Mouse (Mus musculus) spleen, postnatal 10 days (tissue): ENCODE measurements around the gene Hmgb1.
"Not testable (repeated sequence)": the region's sequence is repeated elsewhere in the genome, so short reads cannot be mapped to it uniquely, and the experiment has no call there.

ENCODE experiments used
- DNase-seq, 2 experiments: peaks; one replicate each; pipeline ENCODE4 v3.0.0; 2021 to 2022; ENCODE audit warnings: low spot score in 2 of 2

Gene Hmgb1

DNA sequence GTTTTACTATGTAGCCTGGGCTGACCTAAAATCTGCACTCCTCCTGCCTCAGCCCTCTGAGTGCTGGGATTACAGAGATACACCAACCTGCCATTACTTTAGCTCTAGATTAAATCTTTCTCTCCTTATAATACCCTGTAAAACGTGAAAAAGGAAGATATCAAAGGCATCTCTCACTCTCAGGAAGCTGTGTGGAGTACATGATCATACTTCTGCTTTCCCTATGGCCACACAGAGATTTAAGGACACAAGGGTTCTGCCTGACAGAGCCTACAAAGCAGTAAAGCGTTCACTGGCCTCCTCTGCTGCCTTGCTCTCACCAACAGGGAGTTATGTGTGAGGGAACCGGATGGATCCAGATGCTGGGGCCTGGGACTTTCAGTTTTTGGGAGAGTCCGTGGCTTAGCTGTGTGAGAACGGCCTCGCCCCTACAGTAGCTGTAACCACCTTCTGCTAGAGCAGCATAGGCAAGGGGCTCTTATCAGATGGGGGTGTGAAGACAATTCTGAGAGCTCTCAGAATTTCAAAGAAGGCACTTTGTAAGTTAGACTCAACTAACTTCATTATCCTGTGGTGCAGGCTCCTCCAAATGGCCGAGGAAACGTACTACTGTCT, 36.8 kb downstream of the Hmgb1 start:
- DNase-seq, result no peak

DNA sequence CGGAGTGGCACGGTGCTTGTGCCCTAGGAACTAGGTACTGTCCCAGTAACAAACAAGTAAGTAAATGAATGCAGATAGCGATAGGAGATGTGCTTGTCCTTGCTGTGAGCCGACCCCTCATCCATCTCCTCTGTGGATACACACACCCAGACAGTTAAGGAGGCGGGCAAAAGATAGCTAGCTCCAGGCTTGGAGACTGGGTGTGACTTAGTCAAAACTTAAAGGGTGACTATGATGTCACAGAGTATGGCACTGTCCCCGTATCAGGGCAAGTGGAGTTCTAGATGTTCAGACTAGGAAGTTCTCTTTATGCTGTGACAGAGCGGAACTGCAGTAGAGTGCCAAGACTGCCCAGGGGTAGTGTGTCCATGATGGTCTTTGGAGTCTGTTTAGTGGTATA, 37.6 kb downstream of the Hmgb1 start:
- no peak for DNase-seq

DNA sequence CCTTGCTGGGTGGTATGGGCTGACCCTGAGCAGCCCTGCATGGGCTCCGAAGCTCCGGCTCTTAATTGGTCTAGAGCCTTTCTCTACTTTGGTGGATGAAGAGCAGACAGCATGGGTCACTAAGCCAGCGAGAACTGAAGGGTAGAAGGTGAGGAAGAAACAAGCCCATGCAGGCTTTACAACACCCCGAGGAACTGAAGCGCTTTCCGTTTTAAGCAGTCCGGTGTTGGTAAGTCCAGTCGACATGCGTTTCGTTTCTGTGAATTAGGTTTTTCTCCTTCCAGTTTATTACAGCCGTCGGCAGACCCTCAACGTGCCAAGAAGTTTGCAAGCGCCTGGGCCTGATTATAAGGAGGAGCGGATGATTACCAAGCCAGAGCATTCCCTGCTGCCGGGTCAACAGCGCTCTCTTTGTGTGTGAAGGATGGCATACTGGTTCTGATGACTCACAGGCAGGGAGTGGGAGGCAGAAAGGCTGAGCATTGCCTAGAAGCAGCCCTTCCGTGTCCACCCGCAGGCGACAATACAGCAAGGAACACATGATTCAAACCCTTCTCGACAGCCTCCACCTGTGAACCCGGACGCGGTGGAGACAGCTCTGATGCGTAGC, 40.4 kb downstream of the Hmgb1 start:
- no peak for DNase-seq

DNA sequence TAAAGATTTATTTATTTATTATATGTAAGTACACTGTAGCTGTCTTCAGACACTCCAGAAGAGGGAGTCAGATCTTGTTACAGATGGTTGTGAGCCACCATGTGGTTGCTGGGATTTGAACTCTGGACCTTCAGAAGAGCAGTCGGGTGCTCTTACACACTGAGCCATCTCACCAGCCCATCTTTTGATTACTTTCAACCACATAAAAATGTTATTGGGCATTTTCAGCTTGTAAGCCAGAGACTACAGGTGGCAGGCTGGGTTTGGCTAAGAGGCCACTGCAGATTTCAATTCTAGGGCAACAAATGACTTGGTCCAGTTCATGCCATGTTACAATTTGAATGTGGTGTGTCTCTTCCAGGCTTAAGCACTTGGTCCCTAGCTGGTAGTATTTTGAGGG, 43.1 kb downstream of the Hmgb1 start:
- DNase-seq, result not testable (repeated sequence)

DNA sequence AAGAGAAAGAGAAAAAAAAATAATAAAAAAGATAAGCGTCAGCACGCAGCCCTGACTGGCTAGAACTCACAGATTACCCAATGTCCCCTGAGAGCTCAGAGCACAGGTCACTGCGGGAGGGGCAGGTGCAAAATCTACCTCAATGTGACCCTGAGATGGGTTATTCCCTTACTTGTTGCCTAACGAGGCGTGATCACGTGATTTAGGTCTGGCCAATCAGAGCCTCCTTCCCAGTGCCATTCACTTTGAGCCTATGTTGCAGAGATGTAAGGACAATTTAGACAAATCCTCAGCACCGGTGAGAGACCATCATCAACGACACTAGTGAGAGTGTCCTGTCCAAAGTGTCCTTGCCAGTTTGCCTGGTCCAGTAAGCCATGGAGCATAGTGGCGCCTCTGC, 44.0 kb downstream of the Hmgb1 start:
- DNase-seq, result no peak

DNA sequence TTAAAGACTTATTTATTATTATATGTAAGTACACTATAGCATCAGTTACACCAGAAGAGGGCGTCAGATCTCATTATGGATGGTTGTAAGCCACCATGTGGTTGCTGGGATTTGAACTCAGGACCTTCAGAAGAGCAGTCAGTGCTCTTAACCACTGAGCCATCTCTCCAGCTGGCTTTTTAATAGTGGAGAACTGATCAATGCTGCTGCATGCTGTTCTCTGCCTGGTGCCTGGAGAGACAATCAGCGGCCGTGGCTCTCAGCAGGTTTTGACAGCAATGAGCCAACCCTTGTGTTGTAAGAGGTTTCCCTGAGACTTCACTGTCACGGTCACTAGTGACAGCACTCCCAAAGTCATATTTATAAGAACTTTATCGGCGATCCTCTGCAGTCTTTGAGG, 46.2 kb downstream of the Hmgb1 start:
- not testable (repeated sequence) for DNase-seq

DNA sequence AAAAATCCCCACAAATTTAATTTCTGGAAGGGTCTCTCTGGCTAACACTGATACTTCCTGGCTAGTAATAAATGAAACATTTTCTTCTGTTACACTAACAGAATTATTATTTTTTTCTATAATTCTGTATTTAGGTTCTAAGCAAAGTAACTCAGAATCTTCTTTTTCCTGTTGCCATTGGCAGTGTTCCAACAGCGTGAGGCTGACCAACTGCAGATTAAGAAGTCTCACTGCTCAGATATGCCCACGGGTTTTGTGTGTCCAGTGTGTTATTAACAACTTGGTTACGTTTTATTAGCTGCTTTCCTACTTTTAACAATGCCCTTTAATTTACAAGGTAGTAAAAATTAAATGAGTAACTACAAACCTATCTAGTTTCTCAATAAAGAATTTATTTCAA, 46.8 kb downstream of the Hmgb1 start:
- peak in 1 of 2 experiments; percentile 37 for DNase-seq

DNA sequence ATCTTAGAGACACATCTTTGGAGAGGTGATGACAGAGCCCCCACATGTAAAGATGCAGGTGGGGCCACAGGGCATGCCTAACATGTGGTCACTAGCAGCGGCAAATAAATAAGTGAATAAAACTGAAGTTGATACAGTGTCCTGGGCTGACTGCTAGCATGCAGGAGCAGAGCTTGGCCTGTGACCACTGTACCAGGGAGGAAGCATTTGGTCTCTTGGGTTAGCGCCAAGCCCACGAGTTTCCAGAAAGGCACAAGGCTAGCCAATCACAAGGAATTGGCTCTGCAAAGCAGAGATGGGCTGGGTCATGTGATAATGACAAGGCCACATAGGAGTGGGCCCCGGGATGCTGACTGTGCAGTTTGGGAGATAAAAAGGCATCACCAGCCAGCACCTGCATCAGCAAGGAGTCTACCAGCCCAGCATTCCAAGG, 47.3 kb downstream of the Hmgb1 start:
- DNase-seq, result peak; percentile 54 to 81

DNA sequence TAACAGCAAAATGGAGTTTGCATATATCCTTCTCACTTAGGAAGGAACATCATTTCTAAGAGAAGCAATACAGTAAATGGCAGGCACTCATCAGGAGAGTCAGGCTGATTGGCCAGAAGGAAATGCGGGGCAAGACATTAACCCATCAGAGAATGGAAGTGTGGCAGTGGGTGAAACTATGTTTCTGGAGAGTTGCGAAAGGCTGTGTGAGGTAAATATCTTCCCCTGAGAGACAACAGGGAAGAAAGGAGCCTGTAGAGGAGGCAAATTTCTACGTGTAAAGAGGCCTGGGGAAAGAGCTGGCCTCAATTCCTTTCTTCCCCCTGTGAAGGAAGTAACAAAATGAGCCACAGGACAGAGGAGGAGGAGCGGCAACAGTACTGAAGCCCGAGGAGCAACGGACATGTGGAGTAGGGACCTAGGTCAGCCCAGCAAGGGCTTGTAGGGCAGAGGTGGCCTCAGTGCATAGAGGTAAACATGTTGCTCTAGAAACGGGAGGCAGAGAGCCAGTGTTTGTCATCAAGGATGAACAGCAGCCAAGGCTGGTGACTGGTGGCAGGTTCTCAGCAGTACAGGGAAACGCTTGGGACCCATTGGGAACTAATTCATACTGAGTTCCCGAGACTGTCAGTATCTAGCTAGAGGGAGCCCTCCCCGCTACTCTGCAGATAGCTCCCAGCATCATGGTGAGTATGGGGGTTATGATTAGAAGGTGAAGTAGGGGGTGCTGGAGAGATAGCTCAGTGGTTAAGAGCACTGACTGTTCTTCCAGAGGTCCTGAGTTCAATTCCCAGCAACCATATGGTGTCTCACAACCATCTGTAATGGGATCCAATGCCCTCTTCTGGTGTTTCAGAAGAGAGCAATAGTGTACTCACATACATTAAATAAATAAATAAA, 48.6 kb downstream of the Hmgb1 start:
- no peak for DNase-seq

DNA sequence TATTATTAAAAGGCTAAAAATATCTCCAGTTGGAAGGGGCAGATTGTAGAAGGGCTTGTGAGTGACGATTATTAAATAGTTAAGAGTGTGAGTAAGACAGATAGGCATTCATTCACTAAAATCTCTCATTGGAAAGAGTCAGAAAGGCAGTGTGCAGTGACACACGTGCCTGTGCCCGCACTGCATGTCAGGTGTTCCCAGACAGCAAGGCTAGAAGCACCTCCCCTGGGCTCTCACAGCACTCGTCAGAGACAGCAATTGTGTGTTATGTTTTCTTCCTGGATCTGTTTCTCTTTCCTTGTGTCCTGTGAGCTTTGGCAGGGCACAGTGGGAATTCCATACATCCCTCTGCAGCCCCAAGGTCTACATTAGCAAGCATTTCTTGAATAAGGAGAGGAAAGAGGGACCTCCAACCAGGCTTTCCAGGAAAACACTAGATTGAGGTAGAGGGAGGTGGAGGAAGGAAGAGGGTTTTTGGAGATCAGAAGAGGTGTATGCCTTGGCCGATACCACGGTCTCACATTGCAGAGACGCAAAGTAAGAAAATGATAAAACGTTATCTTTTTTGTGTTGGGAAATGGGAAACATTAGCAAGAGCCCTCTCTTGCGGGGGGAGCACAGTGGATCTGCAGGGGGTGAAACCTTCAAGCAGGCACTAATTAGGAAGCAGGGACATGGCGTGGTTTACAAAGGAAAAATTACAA, 49.4 kb downstream of the Hmgb1 start:
- peak in 1 of 2 experiments; percentile 24 for DNase-seq

DNA sequence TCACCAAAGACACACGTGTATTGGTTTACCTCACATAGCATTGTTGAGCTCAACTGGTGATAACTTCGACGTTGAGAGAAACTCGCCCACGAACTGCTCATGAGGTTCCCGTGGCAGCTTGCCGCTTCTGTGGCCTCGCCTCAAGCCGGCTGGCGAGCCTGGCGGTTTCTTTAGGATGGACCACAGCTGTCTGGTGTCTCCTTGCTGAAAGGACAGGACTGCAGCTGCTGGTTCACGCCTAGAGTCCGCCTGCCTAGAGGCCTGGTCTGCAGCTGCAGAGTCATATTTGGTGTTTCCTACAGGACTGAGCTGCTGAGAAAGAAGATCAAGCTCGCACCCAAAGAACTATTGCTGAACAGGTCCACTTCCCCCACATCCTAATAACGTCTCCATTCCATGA, 55.8 kb downstream of the Hmgb1 start:
- no peak for DNase-seq

DNA sequence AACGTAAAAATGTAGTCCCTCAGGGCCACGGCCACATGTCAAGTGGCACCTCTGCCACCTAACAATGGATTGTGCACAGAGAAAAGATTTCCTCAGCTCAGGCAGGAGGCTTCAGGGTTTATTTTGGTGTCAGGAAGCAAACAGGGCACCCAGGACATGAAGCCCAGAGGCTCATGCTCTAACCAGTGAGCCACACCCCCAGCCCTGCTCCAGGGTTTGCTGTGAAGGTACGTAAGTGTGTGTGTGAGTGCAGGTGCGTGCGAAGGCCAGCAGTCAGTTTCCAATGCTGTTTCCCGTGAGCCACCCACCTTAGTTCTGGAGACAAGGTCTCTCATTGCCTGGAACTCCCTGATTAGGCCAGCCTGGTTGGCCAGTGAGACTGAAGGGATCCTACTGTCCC, 60.5 kb downstream of the Hmgb1 start:
- DNase-seq, result no peak

DNA sequence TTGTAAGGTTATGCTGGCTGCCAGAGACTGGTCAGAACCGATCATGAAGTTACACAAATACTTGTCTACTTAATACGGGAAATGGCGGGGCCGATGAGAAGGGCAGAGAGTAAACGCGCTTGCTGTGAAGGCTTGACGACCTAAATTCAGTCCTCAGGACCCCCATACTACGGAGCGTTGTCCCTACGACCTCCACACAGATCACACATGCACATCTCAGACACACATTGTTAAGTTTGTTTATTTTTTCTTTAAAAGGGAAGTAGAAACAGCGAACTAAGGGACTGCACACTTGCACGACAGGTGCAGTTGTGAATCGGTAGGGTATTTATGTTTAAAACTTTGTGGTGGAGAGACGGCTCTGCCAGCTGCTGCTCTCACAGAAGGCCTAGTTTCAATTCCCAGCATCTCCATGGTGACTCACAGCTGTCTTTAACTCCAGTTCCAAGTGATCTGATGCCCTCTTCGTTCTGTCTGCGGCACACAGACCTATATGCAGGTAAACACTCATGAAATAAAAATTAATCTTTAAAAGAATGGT, 64.9 kb downstream of the Hmgb1 start:
- DNase-seq, result no peak

DNA sequence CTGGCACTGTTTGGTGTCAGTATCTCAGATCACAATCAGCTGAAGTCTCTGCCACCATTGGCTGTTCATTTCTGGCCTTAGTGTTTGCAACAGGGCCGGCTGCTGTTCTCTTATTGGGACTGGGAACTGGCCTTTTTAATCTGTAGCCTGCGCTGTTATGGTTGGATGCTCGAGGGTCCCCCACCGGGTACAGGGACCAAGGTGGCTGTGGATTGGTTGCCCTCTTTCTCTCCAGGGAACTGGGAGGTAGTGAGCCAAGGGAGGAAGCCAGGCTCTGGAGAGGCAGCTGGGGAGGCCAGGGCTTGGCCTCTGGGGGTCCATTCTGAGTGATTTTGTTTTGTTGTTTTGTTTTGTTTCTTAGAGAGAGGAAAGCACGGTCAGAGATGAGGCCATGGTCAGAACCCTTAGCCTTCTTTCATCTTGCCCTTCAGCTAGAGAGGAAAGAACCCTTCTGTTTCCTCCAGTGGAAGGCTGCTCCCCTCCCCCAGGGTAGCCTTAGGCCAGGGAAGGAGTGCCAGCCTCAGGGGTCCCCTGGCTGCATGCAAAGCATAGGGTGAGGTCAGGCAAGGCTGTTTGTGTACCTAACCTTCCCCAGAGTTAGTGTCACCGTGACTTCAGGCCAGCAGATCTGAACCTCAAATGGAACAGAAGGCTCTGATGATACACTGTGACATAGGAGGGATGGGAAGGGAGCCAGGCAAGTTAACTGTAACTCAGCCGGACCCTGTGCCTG, 66.3 kb downstream of the Hmgb1 start:
- peak in 1 of 2 experiments; percentile 23 for DNase-seq

DNA sequence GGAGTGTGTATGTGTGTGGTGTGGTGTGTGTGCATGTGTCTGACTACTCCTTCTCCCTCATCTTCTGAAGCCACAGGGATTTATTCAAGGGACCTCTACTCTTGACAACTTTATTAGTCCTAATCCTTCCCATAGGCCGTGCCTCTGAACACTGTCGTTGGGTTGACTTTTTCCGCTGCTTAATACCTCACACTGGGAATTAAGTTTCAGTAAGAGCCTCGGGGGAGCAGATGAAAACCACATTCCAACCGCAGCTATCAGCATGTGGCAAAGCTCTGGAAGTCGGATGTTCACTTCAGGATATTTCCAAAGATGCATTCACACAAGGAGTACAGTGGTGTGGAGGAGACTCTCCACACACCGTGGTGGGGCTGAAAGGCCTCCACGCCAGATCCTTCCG, 69.7 kb downstream of the Hmgb1 start:
- no peak for DNase-seq

DNA sequence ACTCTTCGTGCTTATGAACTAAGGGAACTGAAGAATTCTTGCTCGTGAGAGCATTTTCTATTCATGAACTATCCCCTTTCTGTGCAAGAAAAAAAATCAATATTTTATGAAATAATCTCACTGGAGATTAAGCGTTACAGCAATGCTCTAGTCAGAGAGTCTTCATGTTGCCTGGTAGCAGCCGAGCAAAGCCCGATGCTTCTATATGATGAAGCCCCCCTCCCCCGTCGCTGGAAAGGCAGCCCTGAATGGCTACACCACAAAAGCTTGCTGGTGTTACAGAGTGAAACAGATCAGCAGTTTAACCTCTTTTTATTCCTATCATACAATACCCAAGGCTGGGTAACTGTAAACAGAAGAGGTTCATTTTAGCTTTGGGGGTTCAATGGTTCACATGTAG, 70.3 kb downstream of the Hmgb1 start:
- DNase-seq, result no peak

DNA sequence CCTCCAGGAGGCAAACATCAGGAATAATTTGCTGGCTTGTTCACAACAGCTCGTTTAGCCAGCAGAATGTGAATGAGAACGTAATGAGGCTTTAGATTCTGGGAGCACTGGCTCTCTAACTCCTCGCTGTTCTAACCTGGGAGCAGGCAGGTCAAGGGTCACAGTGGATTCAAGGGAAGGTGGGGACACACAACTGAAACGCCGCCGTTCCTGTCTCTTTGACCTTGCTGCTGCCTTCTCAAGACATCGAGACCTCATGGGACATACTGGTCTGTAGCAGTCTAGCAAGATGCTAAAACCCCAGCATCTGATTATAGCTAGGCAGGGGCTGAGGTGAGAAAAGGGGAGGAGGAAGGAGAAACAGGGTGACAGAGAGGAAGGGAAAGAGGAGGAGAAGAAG, 70.8 kb downstream of the Hmgb1 start:
- no peak for DNase-seq

DNA sequence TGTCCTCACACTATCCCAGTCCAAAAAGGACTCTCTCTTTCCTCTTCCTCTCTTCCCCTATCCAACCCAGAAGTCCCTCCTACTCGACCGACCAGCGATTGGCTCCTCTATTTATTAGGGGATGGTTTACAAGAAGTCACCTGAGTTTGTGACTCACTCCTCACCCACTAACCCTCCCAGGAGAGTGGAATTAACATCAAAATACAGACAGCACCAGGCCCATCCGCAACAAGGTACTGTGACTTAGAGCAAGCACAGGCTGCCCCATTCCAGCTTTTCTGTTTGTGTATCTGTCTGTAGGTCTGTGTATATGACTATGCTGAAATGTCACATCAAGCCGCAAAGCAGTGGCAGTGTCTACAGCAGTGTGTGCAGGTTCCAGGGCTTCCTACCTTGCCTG, 71.7 kb downstream of the Hmgb1 start:
- DNase-seq, result no peak

DNA sequence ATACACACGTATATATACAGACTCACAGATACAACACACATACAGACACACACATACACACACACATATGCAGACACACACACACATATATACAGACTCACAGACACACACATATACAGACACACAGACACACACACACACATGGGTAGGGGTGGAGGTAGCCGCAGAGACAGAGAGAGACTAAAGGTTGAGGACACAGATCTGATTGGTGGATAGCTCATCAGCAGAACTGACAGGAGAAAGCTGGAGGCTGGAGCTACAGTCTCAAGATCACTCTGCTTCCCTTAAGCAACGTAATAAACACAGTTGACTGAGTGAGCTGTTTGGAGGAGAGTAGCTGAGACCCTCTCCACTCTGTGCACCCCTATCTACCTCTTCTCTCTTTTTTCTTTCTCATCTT, 75.1 kb downstream of the Hmgb1 start:
- DNase-seq, result no peak

DNA sequence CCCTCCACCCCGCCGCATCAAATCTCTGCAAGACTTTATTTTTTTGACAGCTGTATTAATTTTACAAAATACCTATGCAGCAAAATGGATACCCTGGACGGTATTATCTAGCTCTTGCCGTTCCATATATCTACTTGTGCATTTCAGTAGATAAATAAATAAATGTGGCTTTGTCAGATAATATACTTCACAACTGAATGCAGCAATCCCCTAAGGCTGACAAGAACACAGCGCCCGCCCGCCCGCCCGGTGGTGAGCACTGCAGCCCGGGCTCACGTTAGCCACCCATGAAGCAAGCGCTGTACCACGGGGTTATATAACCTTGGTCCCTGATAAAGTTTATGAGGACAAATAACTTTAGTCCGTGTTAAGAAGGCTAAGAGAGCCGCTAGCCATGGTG, 76.1 kb downstream of the Hmgb1 start:
- peak in 1 of 2 experiments; percentile 22 for DNase-seq

DNA sequence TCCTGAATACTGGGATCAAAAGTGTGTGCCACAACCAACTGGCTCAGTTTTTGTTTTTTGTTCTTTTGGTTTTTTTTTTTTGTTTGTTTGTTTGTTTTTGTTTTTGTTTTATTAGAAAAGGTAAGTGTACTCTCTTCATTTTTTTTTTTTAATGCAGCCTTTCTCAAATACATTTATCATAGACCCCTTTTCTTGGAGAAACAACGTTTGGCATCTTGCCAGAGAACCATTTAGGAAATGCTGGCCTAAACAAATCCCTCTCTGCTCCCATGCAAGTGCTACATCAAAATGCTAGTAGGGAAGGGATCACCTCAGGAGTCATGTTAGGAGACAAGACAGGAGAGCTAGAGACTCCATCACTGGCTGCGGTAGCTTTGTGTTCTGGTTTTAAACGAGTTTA, 76.7 kb downstream of the Hmgb1 start:
- DNase-seq, result no peak
